Mouse (Mus musculus): ENCODE data around the gene Ccdc172. TPM values are rescaled to one million over a fixed set of nuclear protein-coding genes. Genes with fewer than 3 reads are reported as not detected.

Gene Ccdc172
- polyA plus RNA-seq, 1 experiment: not detected

- Histone ChIP-seq H3K4me3 (ENCODE audit: extremely low read depth, insufficient read depth, insufficient read length) (no peak overlapping the region), H3K27me3 (ENCODE audit: control insufficient read depth, insufficient read depth, low read length) (no peaks in the 10 kb centered on the region), H3K36me3 (ENCODE audit: control insufficient read depth, insufficient read depth, low read length) (no peaks in the 10 kb centered on the region), H3K27ac (ENCODE audit: insufficient read depth, low read length) (no peak overlapping the region), H3K4me1 (ENCODE audit: control insufficient read depth, insufficient read depth, insufficient read length) (no peaks in the 10 kb centered on the region)
- TF ChIP-seq CTCF (IDR thresholded peaks at IDR 0.05; ENCODE audit: extremely low read depth, insufficient read depth, insufficient read length, insufficient replicate concordance) (0 out of 2 replicates have a peak, but pooled peaks have one; percentile 3), POLR2A (IDR thresholded peaks at IDR 0.05; ENCODE audit: low read depth, low read length) (no peak)
- WGBS: 42% methylated on average over 5 of the region's 5 CpGs
- no peak for DNase-seq (ENCODE audit: low read depth in 1 of 2, low spot score in 2 of 2)
These were observed 46.6 kb downstream of the Ccdc172 start for GRCm38 (mm10) chr19:58558352-58558751.

- H3K27ac ChIP-seq (ENCODE audit: insufficient read depth, low read length): no peak overlapping the region
- H3K36me3 ChIP-seq (ENCODE audit: control insufficient read depth, insufficient read depth, low read length): no peaks in the 10 kb centered on the region
- whole genome bisulfite sequencing: 88% methylated on average over 7 of the region's 7 CpGs
- DNase-seq (ENCODE audit: low read depth in 1 of 2, low spot score in 2 of 2): no peak
- TF ChIP-seq CTCF (IDR thresholded peaks at IDR 0.05; ENCODE audit: extremely low read depth, insufficient read depth, insufficient read length, insufficient replicate concordance) (no peak), POLR2A (IDR thresholded peaks at IDR 0.05; ENCODE audit: low read depth, low read length) (no peak)
- no peak overlapping the region for H3K4me3 ChIP-seq (ENCODE audit: extremely low read depth, insufficient read depth, insufficient read length)
- H3K27me3 ChIP-seq (ENCODE audit: control insufficient read depth, insufficient read depth, low read length): no peaks in the 10 kb centered on the region
- no peaks in the 10 kb centered on the region for H3K4me1 ChIP-seq (ENCODE audit: control insufficient read depth, insufficient read depth, insufficient read length)
These were observed 50.6 kb downstream of the Ccdc172 start for GRCm38 (mm10) chr19:58562301-58562815.

- WGBS: 95% methylated on average over 2 of the region's 2 CpGs
- no peaks in the 10 kb centered on the region for H3K27me3 ChIP-seq (ENCODE audit: control insufficient read depth, insufficient read depth, low read length)
These were observed 59.8 kb downstream of the Ccdc172 start for GRCm38 (mm10) chr19:58571566-58571965.

GRCm38 (mm10) chr19:58572429-58573071 lies 60.8 kb downstream of the Ccdc172 start:
- Histone ChIP-seq H3K36me3 (ENCODE audit: control insufficient read depth, insufficient read depth, low read length) (no peaks in the 10 kb centered on the region), H3K4me1 (ENCODE audit: control insufficient read depth, insufficient read depth, insufficient read length) (no peaks in the 10 kb centered on the region), H3K4me3 (ENCODE audit: extremely low read depth, insufficient read depth, insufficient read length) (no peak overlapping the region), H3K27ac (ENCODE audit: insufficient read depth, low read length) (no peak overlapping the region), H3K27me3 (ENCODE audit: control insufficient read depth, insufficient read depth, low read length) (no peaks in the 10 kb centered on the region)
- no peak for DNase-seq (ENCODE audit: low read depth in 1 of 2, low spot score in 2 of 2)
- TF ChIP-seq CTCF (IDR thresholded peaks at IDR 0.05; ENCODE audit: extremely low read depth, insufficient read depth, insufficient read length, insufficient replicate concordance): no peak
- TF ChIP-seq POLR2A (IDR thresholded peaks at IDR 0.05; ENCODE audit: low read depth, low read length): no peak
- 63% methylated on average over 11 of the region's 11 CpGs for WGBS

More at GRCm38 (mm10) chr19:58571566-58571965, 59.8 kb downstream of the Ccdc172 start:
- TF ChIP-seq POLR2A (IDR thresholded peaks at IDR 0.05; ENCODE audit: low read depth, low read length) (no peak), CTCF (IDR thresholded peaks at IDR 0.05; ENCODE audit: extremely low read depth, insufficient read depth, insufficient read length, insufficient replicate concordance) (no peak)
- Histone ChIP-seq H3K36me3 (ENCODE audit: control insufficient read depth, insufficient read depth, low read length) (no peaks in the 10 kb centered on the region), H3K27ac (ENCODE audit: insufficient read depth, low read length) (no peak overlapping the region), H3K4me1 (ENCODE audit: control insufficient read depth, insufficient read depth, insufficient read length) (no peaks in the 10 kb centered on the region), H3K4me3 (ENCODE audit: extremely low read depth, insufficient read depth, insufficient read length) (no peak overlapping the region)
- no peak for DNase-seq (ENCODE audit: low read depth in 1 of 2, low spot score in 2 of 2)

- H3K27ac ChIP-seq (ENCODE audit: insufficient read depth, low read length): no peak overlapping the region
- TF ChIP-seq CTCF (IDR thresholded peaks at IDR 0.05; ENCODE audit: extremely low read depth, insufficient read depth, insufficient read length, insufficient replicate concordance) (no peak), POLR2A (IDR thresholded peaks at IDR 0.05; ENCODE audit: low read depth, low read length) (no peak)
These were observed 61.3 kb downstream of the Ccdc172 start for GRCm38 (mm10) chr19:58573072-58573438.

GRCm38 (mm10) chr19:58582018-58582417 lies 70.2 kb downstream of the Ccdc172 start:
- Histone ChIP-seq H3K27me3 (ENCODE audit: control insufficient read depth, insufficient read depth, low read length) (no peaks in the 10 kb centered on the region), H3K4me3 (ENCODE audit: extremely low read depth, insufficient read depth, insufficient read length) (no peak overlapping the region), H3K36me3 (ENCODE audit: control insufficient read depth, insufficient read depth, low read length) (no peaks in the 10 kb centered on the region), H3K4me1 (ENCODE audit: control insufficient read depth, insufficient read depth, insufficient read length) (no peaks in the 10 kb centered on the region), H3K27ac (ENCODE audit: insufficient read depth, low read length) (no peak overlapping the region)
- no peak for TF ChIP-seq POLR2A (IDR thresholded peaks at IDR 0.05; ENCODE audit: low read depth, low read length)
- TF ChIP-seq CTCF (IDR thresholded peaks at IDR 0.05; ENCODE audit: extremely low read depth, insufficient read depth, insufficient read length, insufficient replicate concordance): no peak
- 54% methylated on average over 7 of the region's 7 CpGs for WGBS
- no peak for DNase-seq (ENCODE audit: low read depth in 1 of 2, low spot score in 2 of 2)

More at GRCm38 (mm10) chr19:58573072-58573438, 61.3 kb downstream of the Ccdc172 start:
- 83% methylated on average over 3 of the region's 3 CpGs for WGBS
- Histone ChIP-seq H3K4me3 (ENCODE audit: extremely low read depth, insufficient read depth, insufficient read length) (no peak overlapping the region), H3K4me1 (ENCODE audit: control insufficient read depth, insufficient read depth, insufficient read length) (no peaks in the 10 kb centered on the region), H3K36me3 (ENCODE audit: control insufficient read depth, insufficient read depth, low read length) (no peaks in the 10 kb centered on the region), H3K27me3 (ENCODE audit: control insufficient read depth, insufficient read depth, low read length) (no peaks in the 10 kb centered on the region)
- DNase-seq (ENCODE audit: low read depth in 1 of 2, low spot score in 2 of 2): no peak

GRCm38 (mm10) chr19:58582956-58583355 lies 71.2 kb downstream of the Ccdc172 start:
- Histone ChIP-seq H3K36me3 (ENCODE audit: control insufficient read depth, insufficient read depth, low read length) (no peaks in the 10 kb centered on the region), H3K4me1 (ENCODE audit: control insufficient read depth, insufficient read depth, insufficient read length) (no peaks in the 10 kb centered on the region), H3K27me3 (ENCODE audit: control insufficient read depth, insufficient read depth, low read length) (no peaks in the 10 kb centered on the region), H3K27ac (ENCODE audit: insufficient read depth, low read length) (no peak overlapping the region), H3K4me3 (ENCODE audit: extremely low read depth, insufficient read depth, insufficient read length) (no peak overlapping the region)
- TF ChIP-seq CTCF (IDR thresholded peaks at IDR 0.05; ENCODE audit: extremely low read depth, insufficient read depth, insufficient read length, insufficient replicate concordance) (no peak), POLR2A (IDR thresholded peaks at IDR 0.05; ENCODE audit: low read depth, low read length) (no peak)
- no peak for DNase-seq (ENCODE audit: low read depth in 1 of 2, low spot score in 2 of 2)
- WGBS: 92% methylated on average over 5 of the region's 5 CpGs

Measured in spleen, adult 2 months (tissue).